Mouse (Mus musculus): ENCODE data around the gene Scgn. TPM values are rescaled to one million over a fixed set of nuclear protein-coding genes. Genes with fewer than 3 reads are reported as not detected.

The Scgn gene
- total RNA-seq, 2 experiments from 2014 or later, result 0.41 to 0.55 TPM

Small RNA genes lying within 50 kb of the gene (microRNA-seq; reads per million reads assigned to microRNA genes)
- gene Gm44344, result 0 reads per million in 2 experiments

Other genes with a start within 250 kb of the Scgn start
- 1 to 10 TPM; 1.9 to 2.6 TPM for gene Hist1h3c, start 245.6 kb downstream of the Scgn start, total RNA-seq (2021)
- 10 to 100 TPM; 17.5 to 23.2 TPM for gene Hist1h2bb, start 244.5 kb downstream of the Scgn start, total RNA-seq (2021)
- gene Hist1h2ab, start 240.1 kb downstream of the Scgn start, total RNA-seq (2021), result 10 to 100 TPM; 27.5 to 31.4 TPM
- gene Hist1h3b, start 238.9 kb downstream of the Scgn start, total RNA-seq (2021), result 10 to 100 TPM in 1 of 2 experiments, 1 to 10 TPM in 1; 9.3 to 14.5 TPM
- 10 to 100 TPM; 87.5 to 89.8 TPM for gene Hist1h4b, start 234.2 kb downstream of the Scgn start, total RNA-seq (2021)
- 10 to 100 TPM; 47.0 to 58.8 TPM for gene Hist1h4a, start 230.0 kb downstream of the Scgn start, total RNA-seq (2021)
- 10 to 100 TPM; 35.9 to 40.0 TPM for gene Hist1h3a, start 228.8 kb downstream of the Scgn start, total RNA-seq (2021)
- 10 to 100 TPM; 18.2 to 29.1 TPM for gene Hist1h1a, start 227.5 kb downstream of the Scgn start, total RNA-seq (2021)
- not detected for gene Trim38, start 221.3 kb downstream of the Scgn start, total RNA-seq (2021)
- gene Slc17a2, start 184.2 kb downstream of the Scgn start, total RNA-seq (2021), result not detected
- under 1 TPM; 0.11 to 0.16 TPM for gene Slc17a3, start 151.8 kb downstream of the Scgn start, total RNA-seq (2021)
- gene Slc17a1, start 123.5 kb downstream of the Scgn start, total RNA-seq (2021), result not detected
- gene Slc17a4, start 76.2 kb downstream of the Scgn start, total RNA-seq (2021), result not detected
- gene Hist1h2ba, start 57.1 kb downstream of the Scgn start, total RNA-seq (2021), result not detected
- gene Hist1h2aa, start 56.8 kb downstream of the Scgn start, total RNA-seq (2021), result not detected

All from left cerebral cortex, postnatal 25 days (tissue).